Mouse (Mus musculus) Muller cell, postnatal 12 days (primary cell): ENCODE data around the gene Mrps6.

Experiments
- DNase-seq: peaks from one replicate; pipeline ENCODE4 v3.0.0-alpha.2; 2015; ENCODE audit errors: inconsistent ontology term

Gene Mrps6

DNA sequence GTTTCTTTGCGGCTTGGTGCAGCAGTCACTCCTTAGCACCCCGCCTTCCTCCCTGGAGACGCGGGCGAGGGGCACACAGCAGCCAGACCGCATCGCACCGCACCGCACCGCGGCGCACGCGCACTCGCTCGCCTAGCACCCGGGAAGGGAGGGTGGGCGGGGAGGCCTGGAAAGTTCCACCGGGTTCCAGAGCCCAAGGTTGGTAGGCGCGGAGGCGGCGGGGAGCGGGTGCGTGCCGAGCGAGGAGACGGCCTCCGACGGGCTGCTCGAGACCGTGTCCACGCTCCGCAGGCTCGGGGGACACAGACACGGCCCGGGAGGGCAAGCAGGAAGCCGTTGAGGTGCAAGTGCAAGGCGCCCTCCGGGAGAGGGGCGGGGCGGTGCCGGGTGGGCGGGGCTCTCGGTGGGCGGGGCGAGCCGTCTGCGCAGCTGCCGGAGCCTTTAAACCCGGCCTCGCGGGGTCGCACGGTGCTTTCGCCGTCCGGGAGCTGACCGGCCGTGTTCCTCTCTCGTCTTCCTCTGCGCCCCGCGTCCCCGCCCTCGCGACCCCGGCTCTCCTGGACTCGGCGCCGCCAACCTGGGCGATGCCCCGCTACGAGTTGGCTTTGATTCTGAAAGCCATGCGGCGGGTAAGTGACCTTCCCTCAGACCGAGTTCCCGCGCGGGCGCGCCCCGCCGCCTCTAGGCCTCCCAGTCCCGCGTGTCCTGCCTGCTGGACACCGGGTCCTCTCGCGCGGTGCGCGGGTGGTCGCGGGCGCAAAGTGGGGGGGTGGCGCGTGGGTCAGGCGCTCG, at the start of gene Mrps6, which contains the start of the genes Gm49711 and Slc5a3:
Gene Mrps6, plus strand, starts transcription at position 419 of the 792 bp plus-strand sequence.
Gene Gm49711, plus strand, starts transcription at position 465 of the 792 bp plus-strand sequence.
Gene Slc5a3, plus strand, starts transcription at position 471 of the 792 bp plus-strand sequence.
- peak; percentile 93 for DNase-seq

- DNase-seq = no peak
Observed at GRCm38 (mm10) chr16:92009586-92009985, 48.5 kb upstream of the Mrps6 start.

DNA sequence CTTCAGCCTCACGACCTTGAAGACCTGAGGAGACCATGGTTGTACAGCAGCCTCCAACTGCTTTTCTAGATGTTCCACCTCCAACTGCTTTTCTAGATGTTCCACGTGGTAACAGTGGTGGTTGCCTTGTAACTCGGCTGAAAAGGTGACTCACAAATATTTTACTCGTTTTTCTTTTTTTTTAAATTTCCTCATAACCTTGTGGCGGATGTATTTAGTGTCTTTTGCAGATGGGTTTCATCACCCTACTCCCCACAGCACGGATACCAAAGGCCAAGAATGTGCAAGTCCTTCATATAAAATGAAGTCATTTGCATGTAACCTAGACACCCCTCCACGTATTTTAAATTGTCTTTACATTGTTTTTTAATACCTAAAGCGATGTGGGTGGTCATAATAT, 41.3 kb upstream of the Mrps6 start:
- no peak for DNase-seq

- DNase-seq = peak; percentile 85
Observed at GRCm38 (mm10) chr16:92019141-92020118, 38.6 kb upstream of the Mrps6 start.

GRCm38 (mm10) chr16:92021656-92022400, 36.2 kb upstream of the Mrps6 start:
- peak; percentile 12 for DNase-seq

- DNase-seq = no peak
Observed at GRCm38 (mm10) chr16:92022494-92023283, 35.4 kb upstream of the Mrps6 start.

- no peak for DNase-seq
Observed at GRCm38 (mm10) chr16:92033286-92033685, 24.8 kb upstream of the Mrps6 start.

DNA sequence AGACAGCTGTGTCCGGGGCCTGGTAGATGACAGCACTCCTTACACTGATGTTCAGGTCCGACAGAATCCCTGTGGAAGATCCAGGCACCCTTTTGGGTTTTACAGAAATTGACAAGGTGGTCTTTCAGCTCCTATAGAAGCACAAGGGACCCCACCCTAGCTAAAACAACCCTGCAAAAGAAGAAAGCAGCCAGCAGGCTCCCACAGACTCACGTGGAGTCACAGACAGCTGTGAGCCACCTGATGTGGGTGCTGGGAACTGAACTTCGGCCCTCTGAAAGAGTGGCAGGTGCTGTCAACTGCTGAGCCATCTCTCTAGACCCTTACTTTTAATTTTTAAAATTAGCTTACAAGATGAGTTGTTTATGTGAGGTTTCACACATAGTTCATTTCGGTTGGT, 23.4 kb upstream of the Mrps6 start:
- DNase-seq = no peak

- DNase-seq = no peak
Observed at GRCm38 (mm10) chr16:92036701-92037100, 21.4 kb upstream of the Mrps6 start.

DNA sequence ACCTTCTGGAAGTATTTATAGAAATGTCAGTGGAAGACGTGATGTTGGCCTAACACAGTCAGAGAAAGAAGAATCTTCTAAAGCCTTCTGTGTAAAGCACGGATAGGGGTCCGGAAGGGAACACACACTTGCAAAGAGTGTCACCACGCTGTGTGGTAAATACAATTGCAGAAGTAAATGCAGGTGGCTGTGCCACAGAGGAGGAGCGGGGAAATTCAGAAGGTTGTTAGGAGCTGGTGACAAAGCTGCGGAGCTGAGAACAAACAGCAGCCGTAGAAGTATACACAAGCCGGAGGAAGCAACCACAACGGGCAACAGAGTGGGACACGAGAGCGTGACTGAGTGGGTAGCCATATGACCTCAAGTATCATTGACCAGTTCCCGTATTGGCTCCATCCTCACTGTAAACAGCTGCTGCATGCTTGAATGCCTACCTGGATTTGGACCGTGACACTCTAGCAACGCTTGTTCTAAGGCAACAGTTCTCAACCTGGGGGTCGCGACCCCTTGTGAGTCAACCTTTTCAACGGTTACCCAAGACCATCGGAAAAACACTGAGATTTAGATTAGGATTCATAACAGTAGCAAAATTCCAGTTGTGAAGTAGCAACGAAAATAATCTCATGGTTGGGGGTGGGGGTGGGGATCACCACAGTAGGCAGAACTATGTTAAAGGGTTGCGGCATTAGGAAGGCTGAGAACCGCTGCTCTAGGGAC, 20.0 kb upstream of the Mrps6 start:
- no peak for DNase-seq

GRCm38 (mm10) chr16:92039421-92039820, 18.6 kb upstream of the Mrps6 start:
- no peak for DNase-seq

DNA sequence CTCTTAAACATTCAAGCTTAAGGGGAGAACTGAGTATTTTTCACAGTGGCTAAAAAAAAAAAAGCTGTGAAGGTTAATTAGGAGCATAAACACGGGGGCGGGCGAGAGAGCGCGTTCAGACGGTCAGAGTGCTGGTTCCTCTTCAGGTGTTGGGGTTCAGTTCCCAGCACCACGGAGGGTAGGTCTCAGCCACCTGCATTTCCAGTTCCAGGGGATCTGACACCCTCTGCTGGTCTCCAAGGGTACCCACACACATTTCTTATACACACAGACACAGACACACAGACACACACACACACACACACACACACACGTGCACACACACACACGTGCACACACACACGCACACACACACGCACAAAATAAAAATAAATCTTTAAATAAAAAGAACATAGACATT, 18.1 kb upstream of the Mrps6 start:
- no peak for DNase-seq

GRCm38 (mm10) chr16:92051777-92052310, 6.2 kb upstream of the Mrps6 start:
- DNase-seq = no peak

DNA sequence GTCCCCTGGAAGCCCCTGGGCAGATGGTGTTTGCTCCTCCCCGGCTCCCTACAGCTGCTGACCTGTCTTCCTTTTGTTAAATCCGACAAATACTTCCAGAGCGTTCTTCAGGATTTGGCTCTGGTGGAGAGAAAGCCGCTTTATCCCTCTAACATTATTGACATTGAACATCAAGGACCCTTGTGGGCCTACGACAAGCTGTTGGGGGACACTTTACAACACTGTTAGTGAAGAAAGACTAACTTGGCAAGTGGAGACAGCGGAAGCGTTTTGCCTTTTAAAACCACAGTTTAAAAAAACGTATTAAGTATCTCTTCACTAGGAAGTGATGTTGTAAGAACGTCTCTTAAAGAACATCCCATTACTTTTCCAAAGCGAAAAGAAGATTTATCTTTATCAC, 5.5 kb upstream of the Mrps6 start:
- DNase-seq = no peak

DNA sequence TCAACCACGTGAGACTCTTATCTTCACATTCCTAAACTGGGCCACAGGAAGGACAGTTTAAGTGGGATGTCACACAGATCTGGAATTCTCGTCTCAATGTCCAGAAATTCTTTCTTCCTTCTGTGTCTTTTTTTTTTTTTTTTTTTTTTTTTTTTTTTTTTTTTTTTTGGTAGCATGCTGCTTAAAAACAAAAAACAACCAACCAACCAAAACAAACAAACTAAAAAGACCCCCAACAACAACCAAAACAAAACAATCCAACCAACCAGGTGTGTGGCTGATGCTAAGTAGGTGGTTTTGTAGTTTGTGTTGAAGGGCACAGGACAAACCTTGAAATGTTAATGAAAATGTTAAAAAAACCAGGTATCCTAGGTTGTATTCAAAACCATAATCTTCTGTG, 1.4 kb upstream of the Mrps6 start:
- DNase-seq = no peak

DNA sequence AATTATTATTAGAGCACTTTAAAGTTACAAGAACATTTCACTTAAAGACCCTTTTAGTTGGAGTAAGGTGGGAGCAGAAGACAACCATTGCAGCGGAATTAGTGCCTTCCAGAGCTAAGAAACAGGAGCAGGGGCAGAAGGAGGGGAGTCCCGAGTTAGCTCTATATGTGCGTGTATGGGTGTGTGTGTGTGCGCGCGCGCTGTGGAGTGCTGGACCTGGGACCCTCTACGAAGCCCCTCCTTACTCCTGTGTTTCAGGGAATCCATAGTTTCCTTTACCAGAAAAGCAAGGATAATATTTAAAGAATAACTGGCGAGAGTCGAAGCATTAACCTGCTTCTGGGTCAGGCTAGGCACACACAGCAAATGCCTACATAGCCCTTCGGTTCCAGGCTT, 616 bp upstream of the Mrps6 start:
- no peak for DNase-seq

DNA sequence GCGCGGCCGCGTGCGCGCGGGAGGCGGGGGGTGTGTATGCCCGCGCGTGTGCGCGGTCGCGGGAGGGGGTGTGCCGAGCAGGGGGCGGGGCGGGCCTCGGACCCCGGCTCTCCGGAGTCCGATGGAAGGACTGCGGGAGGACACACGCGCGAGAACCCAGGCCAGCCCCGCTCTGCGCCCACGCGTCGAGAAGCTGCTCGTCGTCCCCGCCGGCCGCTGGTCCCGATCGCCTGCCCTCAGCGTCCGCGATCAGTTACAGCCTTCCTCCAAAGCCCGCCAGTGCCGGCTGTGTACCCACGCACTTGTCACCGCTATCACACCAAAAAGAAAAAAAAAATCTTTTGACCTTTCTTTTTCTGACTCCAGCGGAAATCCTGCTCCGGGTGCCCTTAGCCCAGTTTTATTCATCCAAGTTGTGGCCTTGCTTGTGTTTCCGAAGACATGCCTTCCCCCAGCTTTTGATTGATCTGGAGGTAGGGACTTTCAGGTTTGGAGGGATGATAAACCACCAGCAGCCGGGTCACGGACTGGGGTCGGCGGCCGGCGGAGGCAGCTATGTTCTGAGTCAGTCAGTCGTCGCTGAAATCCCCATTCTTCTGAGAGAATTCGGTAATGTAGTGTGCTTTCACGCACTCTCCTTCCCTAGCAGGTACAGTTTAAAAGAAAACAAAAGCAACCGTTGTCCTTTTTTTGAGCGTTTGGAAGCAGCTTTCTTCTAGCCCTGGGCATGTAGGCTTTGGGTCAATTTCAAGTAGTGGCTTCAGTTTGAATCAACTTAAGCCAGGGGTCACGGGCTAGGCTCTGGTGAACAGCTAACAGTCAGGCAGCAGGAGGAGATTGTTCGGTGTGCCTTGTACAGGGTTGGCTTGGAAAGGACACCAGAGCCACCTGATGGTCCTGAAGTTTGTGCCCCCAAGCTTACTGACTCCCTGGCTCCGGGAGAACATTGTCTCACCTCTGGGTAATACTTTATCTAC, 862 bp downstream of the Mrps6 start:
- peak; percentile 44 for DNase-seq

- no peak for DNase-seq
Observed at GRCm38 (mm10) chr16:92060213-92060612, 2.1 kb downstream of the Mrps6 start.

- no peak for DNase-seq
Observed at GRCm38 (mm10) chr16:92061586-92061985, 3.5 kb downstream of the Mrps6 start.
